Mouse (Mus musculus) CH12.LX (cell line): ENCODE measurements at regions not wholly inside any gene's neighbourhood (a gene's known extent, or its start where the extent isn't known, plus 50 kb on each side); places are given as distances from the start of the nearest gene placed in this dataset.

Experiments
- DNase-seq: peaks from one replicate; pipeline ENCODE4 v3.0.0-alpha.2; 2013; ENCODE audit errors: extremely low read depth
- H3K27ac ChIP-seq: 2 replicates; pipeline ENCODE4 v1.5.1; 2012; ENCODE audit warnings: low read depth, mild to moderate bottlenecking, control low read depth, moderate library complexity; ENCODE audit not compliant: insufficient read depth
- H3K27me3 ChIP-seq: replicated peaks from 2 replicates; pipeline ENCODE3; 2012; ENCODE audit warnings: inconsistent platforms
- H3K36me3 ChIP-seq, 2 experiments: replicated peaks in 1 of 2; 2 replicates each; pipeline versions ENCODE3 to v1.6.1; 2012; ENCODE audit warnings: inconsistent platforms in 1 of 2, low read length in 1 of 2, mild to moderate bottlenecking in 1 of 2, mixed read lengths in 1 of 2, moderate library complexity in 1 of 2; ENCODE audit not compliant: control insufficient read depth in 1 of 2, insufficient read depth in 1 of 2
- H3K4me1 ChIP-seq, 2 experiments: 2 replicates each; pipeline ENCODE4 v1.6.1; 2012; ENCODE audit warnings: inconsistent platforms in 1 of 2, moderate library complexity in 1 of 2; ENCODE audit not compliant: insufficient read depth in 2 of 2, control insufficient read depth in 1 of 2
- H3K4me2 ChIP-seq: 2 replicates; pipeline ENCODE4 v1.6.1; 2012; ENCODE audit warnings: low read depth, mild to moderate bottlenecking, control low read depth; ENCODE audit not compliant: poor library complexity, insufficient read depth, severe bottlenecking
- H3K4me3 ChIP-seq, 3 experiments: fragments of 150-350 bp in 1 of 3; sonication (generic) in 1 of 3; replicated peaks in 1 of 3; 2 replicates each; pipeline versions ENCODE3 to v1.5.1; 2011 to 2012; ENCODE audit warnings: low read depth in 2 of 3, low read length in 2 of 3, mild to moderate bottlenecking in 2 of 3, moderate library complexity in 2 of 3, control low read depth in 1 of 3, improper control_type of control experiment in 1 of 3, inconsistent platforms in 1 of 3, mixed read lengths in 1 of 3; ENCODE audit not compliant: poor library complexity in 1 of 3
- H3K79me2 ChIP-seq: replicated peaks from 2 replicates; pipeline ENCODE4 v1.6.1; 2012; ENCODE audit warnings: mild to moderate bottlenecking, moderate library complexity; ENCODE audit not compliant: control insufficient read depth, poor library complexity, insufficient read depth, severe bottlenecking; ENCODE audit errors: extremely low read depth
- H3K9ac ChIP-seq: 2 replicates; pipeline ENCODE4 v1.6.1; 2012; ENCODE audit warnings: low read depth, mild to moderate bottlenecking, control low read depth, moderate library complexity; ENCODE audit not compliant: insufficient read depth
- H3K9me3 ChIP-seq: replicated peaks from 2 replicates; pipeline ENCODE3; 2012; ENCODE audit warnings: low read length, inconsistent platforms, mixed read lengths
- CHD1 ChIP-seq: IDR thresholded peaks from 2 replicates; pipeline ENCODE4 v1.6.1; 2012; ENCODE audit warnings: low read depth, low read length, improper control_type of control experiment, inconsistent platforms
- CTCF ChIP-seq, 2 experiments: IDR thresholded peaks in 1 of 2; conservative IDR thresholded peaks in 1 of 2; 2 replicates each; pipeline ENCODE4 v1.5.1; 2011 to 2012; ENCODE audit warnings: low read depth in 2 of 2, low read length in 2 of 2, improper control_type of control experiment in 1 of 2, inconsistent platforms in 1 of 2, mild to moderate bottlenecking in 1 of 2, moderate library complexity in 1 of 2
- E2F4 ChIP-seq: IDR thresholded peaks from 2 replicates; pipeline ENCODE4 v1.6.1; 2011; ENCODE audit warnings: low read depth, low read length, improper control_type of control experiment; ENCODE audit not compliant: insufficient replicate concordance
- ELF1 ChIP-seq: IDR thresholded peaks from 2 replicates; pipeline ENCODE4 v1.6.1; 2014; ENCODE audit warnings: low read depth, mild to moderate bottlenecking, inconsistent platforms, low read length, improper control_type of control experiment
- EP300 ChIP-seq: IDR thresholded peaks from 2 replicates; pipeline ENCODE4 v1.6.1; 2011; ENCODE audit warnings: low read length, improper control_type of control experiment
- GABPA ChIP-seq: IDR thresholded peaks from 2 replicates; pipeline ENCODE4 v1.6.1; 2012; ENCODE audit warnings: low read depth, low read length, improper control_type of control experiment, inconsistent platforms; ENCODE audit not compliant: insufficient replicate concordance
- IRF4 ChIP-seq: IDR thresholded peaks from 2 replicates; pipeline ENCODE4 v1.6.1; 2014; ENCODE audit warnings: low read depth, mild to moderate bottlenecking, inconsistent platforms, low read length, improper control_type of control experiment
- JUN ChIP-seq: IDR thresholded peaks from 2 replicates; pipeline ENCODE4 v1.6.1; 2011; ENCODE audit warnings: low read depth, mild to moderate bottlenecking, low read length, improper control_type of control experiment, moderate library complexity; ENCODE audit not compliant: insufficient read depth
- JUND ChIP-seq: conservative IDR thresholded peaks from 2 replicates; pipeline ENCODE4 v1.6.1; 2011; ENCODE audit warnings: low read depth, low read length, improper control_type of control experiment
- KAT2A ChIP-seq: IDR thresholded peaks from 2 replicates; pipeline ENCODE4 v1.6.1; 2012; ENCODE audit warnings: low read length, improper control_type of control experiment, inconsistent platforms; ENCODE audit not compliant: insufficient replicate concordance
- MAFK ChIP-seq: IDR thresholded peaks from 2 replicates; pipeline ENCODE4 v1.6.1; 2011; ENCODE audit warnings: low read length, improper control_type of control experiment; ENCODE audit not compliant: insufficient replicate concordance
- MAZ ChIP-seq: IDR thresholded peaks from 2 replicates; pipeline ENCODE4 v1.6.1; 2012; ENCODE audit warnings: low read depth, mild to moderate bottlenecking, inconsistent platforms, low read length, improper control_type of control experiment, moderate library complexity
- MYC ChIP-seq: IDR thresholded peaks from 2 replicates; pipeline ENCODE4 v1.6.1; 2011; ENCODE audit warnings: low read depth, mild to moderate bottlenecking, improper control_type of control experiment, low read length
- NELFE ChIP-seq: IDR thresholded peaks from 2 replicates; pipeline ENCODE4 v1.6.1; 2011; ENCODE audit warnings: low read depth, low read length, improper control_type of control experiment
- NRF1 ChIP-seq: IDR thresholded peaks from 2 replicates; pipeline ENCODE4 v1.6.1; 2014; ENCODE audit warnings: low read depth, mild to moderate bottlenecking, inconsistent platforms, low read length, improper control_type of control experiment, moderate library complexity
- POLR2A ChIP-seq: IDR thresholded peaks from 2 replicates; pipeline ENCODE4 v1.6.1; 2011; ENCODE audit warnings: low read depth, mild to moderate bottlenecking, improper control_type of control experiment, low read length
- POLR2AphosphoS2 ChIP-seq: IDR thresholded peaks from 2 replicates; pipeline ENCODE4 v1.6.1; 2011; ENCODE audit warnings: low read depth, low read length, improper control_type of control experiment
- RCOR1 ChIP-seq: conservative IDR thresholded peaks from 2 replicates; pipeline ENCODE4 v1.6.1; 2012; ENCODE audit warnings: low read depth, mild to moderate bottlenecking, inconsistent platforms, low read length, improper control_type of control experiment
- SIN3A ChIP-seq: IDR thresholded peaks from 2 replicates; pipeline ENCODE4 v1.6.1; 2012; ENCODE audit warnings: low read length, improper control_type of control experiment, inconsistent platforms
- TCF12 ChIP-seq: IDR thresholded peaks from 2 replicates; pipeline ENCODE4 v1.6.1; 2014; ENCODE audit warnings: low read depth, mild to moderate bottlenecking, inconsistent platforms, low read length, improper control_type of control experiment
- UBTF ChIP-seq: IDR thresholded peaks from 2 replicates; pipeline ENCODE4 v1.6.1; 2012; ENCODE audit warnings: low read depth, mild to moderate bottlenecking, inconsistent platforms, low read length, improper control_type of control experiment, moderate library complexity
- USF1 ChIP-seq: IDR thresholded peaks from 2 replicates; pipeline ENCODE4 v1.6.1; 2014; ENCODE audit warnings: low read depth, mild to moderate bottlenecking, inconsistent platforms, low read length, improper control_type of control experiment
- USF2 ChIP-seq: conservative IDR thresholded peaks from 2 replicates; pipeline ENCODE4 v1.6.1; 2011; ENCODE audit warnings: low read depth, low read length, improper control_type of control experiment
- ZC3H11A ChIP-seq: IDR thresholded peaks from 2 replicates; pipeline ENCODE4 v1.6.1; 2012; ENCODE audit warnings: low read depth, mild to moderate bottlenecking, inconsistent platforms, low read length, improper control_type of control experiment
- ZKSCAN1 ChIP-seq: IDR thresholded peaks from 2 replicates; pipeline ENCODE4 v1.6.1; 2012; ENCODE audit warnings: low read depth, inconsistent platforms, low read length, improper control_type of control experiment, borderline replicate concordance
- ZMIZ1 ChIP-seq: IDR thresholded peaks from 2 replicates; pipeline ENCODE4 v1.6.1; 2012; ENCODE audit warnings: low read depth, mild to moderate bottlenecking, inconsistent platforms, low read length, improper control_type of control experiment
- ZNF384 ChIP-seq: IDR thresholded peaks from 2 replicates; pipeline ENCODE4 v1.6.1; 2012; ENCODE audit warnings: low read depth, low read length, improper control_type of control experiment, inconsistent platforms
- dilution Hi-C: fragments of 300-500 bp; cut with MboI; formaldehyde crosslinking; loops from 2 replicates; pipeline ENCODE4 v1.14.3; 2020; ENCODE audit warnings: low sequenced_read_pairs; ENCODE audit not compliant: extremely low pct_unique_long_range_greater_than_20kb, extremely low pct_ligation_motif_present
- in situ Hi-C: fragments of 300-500 bp; cut with MboI; formaldehyde crosslinking; loops from 3 replicates; pipeline ENCODE4 v1.14.3; 2019; ENCODE audit warnings: low sequenced_read_pairs, low pct_ligation_motif_present, low pct_unique_long_range_greater_than_20kb, mixed read lengths

- no peak overlapping the region for H3K9ac ChIP-seq
- TF ChIP-seq TCF12 = no peak; the same call in 1 of the 2 replicates
- no peak for TF ChIP-seq EP300
- no peak for TF ChIP-seq JUN
- TF ChIP-seq ZC3H11A = no peak
- TF ChIP-seq USF1 = no peak
- no peak for TF ChIP-seq ZKSCAN1
- TF ChIP-seq RCOR1 = no peak
- no peak for TF ChIP-seq SIN3A
- TF ChIP-seq POLR2AphosphoS2 = no peak
- TF ChIP-seq ZMIZ1 = no peak
- no peak for TF ChIP-seq POLR2A
- TF ChIP-seq KAT2A = no peak
- TF ChIP-seq NELFE = no peak
- no peak for TF ChIP-seq MAZ
- no peak for TF ChIP-seq ELF1
- no peak for TF ChIP-seq MAFK
- no peak for TF ChIP-seq ZNF384
- no peak for TF ChIP-seq JUND
- no peak for TF ChIP-seq CHD1
- dilution Hi-C loops (no loop called here), in situ Hi-C loops (no loop called here)
- DNase-seq = peak; percentile 37
- H3K9me3 ChIP-seq = no peaks in the 10 kb centered on the region
- no peak overlapping the region for H3K4me3 ChIP-seq
- H3K4me2 ChIP-seq = no peak overlapping the region
- H3K27ac ChIP-seq = no peak overlapping the region
- H3K79me2 ChIP-seq = no peaks in the 10 kb centered on the region
- H3K36me3 ChIP-seq = no peaks in the 10 kb centered on the region
- no peaks in the 10 kb centered on the region for H3K27me3 ChIP-seq
- H3K4me1 ChIP-seq = peaks cover 10 to 57% of the 10 kb centered on the region in 2 experiments
These were observed 319.0 kb upstream of the Trib2 start for GRCm38 (mm10) chr12:16135602-16136213.

DNA sequence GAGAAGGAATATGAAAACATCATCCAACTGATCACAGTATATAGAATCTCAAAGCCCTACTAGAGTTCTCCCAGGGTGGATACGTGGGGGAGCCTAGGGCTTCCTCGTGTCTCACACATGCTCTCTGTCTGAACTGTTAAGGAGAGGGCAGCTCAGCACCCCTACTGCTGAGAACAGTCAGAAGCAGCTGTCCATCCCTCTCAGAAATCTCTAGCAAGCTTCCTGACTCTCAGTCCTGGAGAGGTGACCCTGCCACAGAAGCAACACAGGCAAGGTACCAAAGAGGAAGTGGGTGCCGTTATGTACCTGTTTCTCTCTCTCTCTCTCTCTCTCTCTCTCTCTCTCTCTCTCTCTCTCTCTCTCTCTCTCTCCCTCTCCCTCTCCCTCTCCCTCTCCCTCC lies 317.7 kb upstream of the Trib2 start:
- no peak overlapping the region for H3K4me3 ChIP-seq
- H3K4me1 ChIP-seq = peaks cover 10 to 57% of the 10 kb centered on the region in 2 experiments
- no peaks in the 10 kb centered on the region for H3K27me3 ChIP-seq
- H3K36me3 ChIP-seq = no peaks in the 10 kb centered on the region
- TF ChIP-seq ZKSCAN1 (no peak), POLR2AphosphoS2 (no peak), UBTF (no peak), NRF1 (no peak), USF1 (no peak), KAT2A (no peak), NELFE (no peak), ZNF384 (no peak), CTCF (conservative IDR thresholded peaks at IDR 0.05 in 1 of 2, IDR thresholded peaks at IDR 0.05 in 1 of 2; ENCODE audit: low read depth in 2 of 2, low read length in 2 of 2) (no peak), POLR2A (no peak), USF2 (no peak), E2F4 (no peak), RCOR1 (no peak), IRF4 (no peak), ZMIZ1 (no peak), TCF12 (no peak), MYC (no peak), GABPA (no peak)
- H3K79me2 ChIP-seq = no peaks in the 10 kb centered on the region
- no peak overlapping the region for H3K4me2 ChIP-seq
- dilution Hi-C loops = no loop called here
- DNase-seq = no peak
- no peaks in the 10 kb centered on the region for H3K9me3 ChIP-seq
- H3K9ac ChIP-seq = no peak overlapping the region
- no peak overlapping the region for H3K27ac ChIP-seq
- in situ Hi-C loops = no loop called here
